Mouse (Mus musculus) thymus, adult 18-20 months (tissue): ENCODE data around the gene Pccb.

Experiments
- DNase-seq, 2 experiments: peaks; one replicate each; pipeline ENCODE4 v3.0.0; 2022; ENCODE audit warnings: mixed read lengths in 2 of 2

The Pccb gene

GRCm38 (mm10) chr9:101034448-101035098, at the start of gene Pccb:
Gene Pccb (minus strand): TSS chr9:101034898.
- DNase-seq: peak; percentile 91 to 95

GRCm38 (mm10) chr9:101083728-101084127, 49.0 kb upstream of the Pccb start:
- DNase-seq: no peak

GRCm38 (mm10) chr9:101080046-101080685, 45.5 kb upstream of the Pccb start:
- no peak for DNase-seq

GRCm38 (mm10) chr9:101078579-101078978, 43.9 kb upstream of the Pccb start:
- DNase-seq: no peak

- DNase-seq: no peak
Measured at GRCm38 (mm10) chr9:101077486-101077885, 42.8 kb upstream of the Pccb start.

GRCm38 (mm10) chr9:101076095-101076875, 41.6 kb upstream of the Pccb start:
- DNase-seq: no peak

GRCm38 (mm10) chr9:101075694-101076093, 41.0 kb upstream of the Pccb start:
- no peak for DNase-seq

- peak; percentile 27 to 52 for DNase-seq
Measured at GRCm38 (mm10) chr9:101075091-101075581, 40.4 kb upstream of the Pccb start.

GRCm38 (mm10) chr9:101074332-101075021, 39.8 kb upstream of the Pccb start:
- peak; percentile 86 to 90 for DNase-seq

- no peak for DNase-seq
Measured at GRCm38 (mm10) chr9:101073987-101074331, 39.3 kb upstream of the Pccb start, which contains the start of gene Msl2. Gene Msl2 (plus strand): TSS chr9:101074101.

- DNase-seq: peak; percentile 97 to 99
Measured at GRCm38 (mm10) chr9:101073041-101073986, 38.6 kb upstream of the Pccb start.

- DNase-seq: no peak
Measured at GRCm38 (mm10) chr9:101072506-101072905, 37.8 kb upstream of the Pccb start.

- no peak for DNase-seq
Measured at GRCm38 (mm10) chr9:101069781-101070180, 35.1 kb upstream of the Pccb start.

- no peak for DNase-seq
Measured at GRCm38 (mm10) chr9:101065076-101065602, 30.4 kb upstream of the Pccb start.

GRCm38 (mm10) chr9:101062253-101062780, 27.6 kb upstream of the Pccb start:
- DNase-seq: no peak

GRCm38 (mm10) chr9:101061035-101061434, 26.3 kb upstream of the Pccb start:
- DNase-seq: peak; percentile 77 to 86

- no peak for DNase-seq
Measured at GRCm38 (mm10) chr9:101057156-101057555, 22.5 kb upstream of the Pccb start.

- no peak for DNase-seq
Measured at GRCm38 (mm10) chr9:101053279-101053678, 18.6 kb upstream of the Pccb start.

- no peak for DNase-seq
Measured at GRCm38 (mm10) chr9:101052691-101053090, 18.0 kb upstream of the Pccb start.

GRCm38 (mm10) chr9:101052007-101052406, 17.3 kb upstream of the Pccb start:
- DNase-seq: no peak

GRCm38 (mm10) chr9:101045710-101046338, 11.1 kb upstream of the Pccb start:
- no peak for DNase-seq
